Mouse (Mus musculus) common myeloid progenitor, adult 5-6 weeks (primary cell): Measurements from ENCODE around the gene Hoxa4. TPM values are rescaled to one million over a fixed set of nuclear protein-coding genes. Genes with fewer than 3 reads are reported as not detected.

ENCODE experiments used
- ATAC-seq: replicated peaks from 2 replicates; pipeline ENCODE4 v1.8.0; 2016; ENCODE audit warnings: low read depth, mild to moderate bottlenecking, moderate TSS enrichment, inconsistent platforms; ENCODE audit not compliant: poor library complexity, severe bottlenecking
- total RNA-seq: library from RNA; stranded (forward); fragments of 200-1000, 187-1606 nt; gene quantifications from 2 replicates; pipeline ENCODE4 v1.2.3, GENCODE M21; 2017

The Hoxa4 gene
- total RNA-seq, 1 experiment from 2014 or later: 0.27 TPM

- ATAC-seq: no peak
Measured at GRCm38 (mm10) chr6:52229558-52230416, 38.2 kb upstream of the Hoxa4 start.

- no peak; the same call in 1 of the 2 replicates for ATAC-seq
Measured at GRCm38 (mm10) chr6:52228475-52229465, 37.2 kb upstream of the Hoxa4 start.

GRCm38 (mm10) chr6:52227470-52228222 is 36.1 kb upstream of the Hoxa4 start:
- ATAC-seq: no peak

- ATAC-seq: no peak
Measured at GRCm38 (mm10) chr6:52226569-52227257, 35.2 kb upstream of the Hoxa4 start.

- ATAC-seq: peak; percentile 57
Measured at GRCm38 (mm10) chr6:52225612-52226568, 34.3 kb upstream of the Hoxa4 start.

GRCm38 (mm10) chr6:52224895-52225611 is 33.5 kb upstream of the Hoxa4 start:
- no peak for ATAC-seq

- no peak for ATAC-seq
Measured at GRCm38 (mm10) chr6:52223939-52224760, 32.6 kb upstream of the Hoxa4 start.

GRCm38 (mm10) chr6:52222729-52223128 is 31.2 kb upstream of the Hoxa4 start:
- no peak for ATAC-seq

- 0 out of 2 replicates have a peak, but pooled peaks have one; percentile 5 for ATAC-seq
Measured at GRCm38 (mm10) chr6:52221993-52222685, 30.6 kb upstream of the Hoxa4 start.

GRCm38 (mm10) chr6:52221337-52221992 is 29.9 kb upstream of the Hoxa4 start, which contains the start of gene Hoxa7:
Hoxa7 (minus strand) TSS chr6:52221854.
- ATAC-seq: peak; percentile 61

- no peak for ATAC-seq
Measured at GRCm38 (mm10) chr6:52220865-52221310, 29.3 kb upstream of the Hoxa4 start.

GRCm38 (mm10) chr6:52220003-52220864 is 28.7 kb upstream of the Hoxa4 start:
- ATAC-seq: no peak; the same call in 1 of the 2 replicates

GRCm38 (mm10) chr6:52219234-52219942 is 27.8 kb upstream of the Hoxa4 start:
- no peak for ATAC-seq

- no peak for ATAC-seq
Measured at GRCm38 (mm10) chr6:52218643-52219215, 27.2 kb upstream of the Hoxa4 start.
